Mouse (Mus musculus): ENCODE results near the gene Arhgap23. TPM values are rescaled to one million over a fixed set of nuclear protein-coding genes. Genes with fewer than 3 reads are reported as not detected.

Arhgap23 gene
- total RNA-seq, 2 experiments from 2014 or later: 64.4 to 78.6 TPM

DNA sequence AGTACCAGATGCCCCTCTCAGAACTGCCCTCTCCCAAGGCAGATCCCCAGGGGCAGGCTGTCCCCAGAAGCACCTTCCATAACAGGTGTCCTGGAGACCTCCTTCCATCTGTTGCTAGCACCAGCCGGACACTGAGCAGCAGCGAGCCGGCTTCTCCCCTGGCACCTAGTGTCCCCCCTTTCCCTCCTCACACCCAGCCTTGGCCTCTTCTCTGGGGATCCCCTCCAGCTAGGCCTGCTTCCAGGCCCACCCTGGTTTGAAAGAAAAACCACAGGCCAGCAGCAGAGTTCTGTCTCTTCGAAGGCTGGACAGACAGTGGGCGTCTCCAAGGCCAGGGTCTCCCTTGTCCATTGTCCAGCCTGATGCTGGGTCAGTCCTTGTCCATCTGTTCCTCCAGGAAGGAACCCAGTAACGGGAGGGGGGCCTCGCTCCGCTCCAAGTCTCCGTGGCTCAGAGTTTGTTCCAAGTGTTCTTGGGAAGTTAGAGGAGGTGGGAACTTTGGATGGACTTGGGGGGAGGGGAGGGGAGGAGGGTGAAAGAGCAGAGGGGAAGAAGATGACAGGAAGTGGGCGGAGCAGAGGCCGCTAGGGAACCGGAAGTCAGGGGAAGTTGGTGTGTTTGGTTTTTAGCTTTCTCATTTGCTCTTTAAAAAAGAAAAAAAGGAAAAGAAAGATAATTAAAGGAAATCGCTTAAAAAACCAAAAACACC is 96.5 kb downstream of the Arhgap23 start:
- H3K4me3 ChIP-seq: no peak overlapping the region
- intact Hi-C loops (cut with DNase I): no loop called here
- DNase-seq (ENCODE audit: extremely low spot score in 1 of 2, low spot score in 2 of 2): no peak
- H3K27ac ChIP-seq: no peak overlapping the region
- TF ChIP-seq CTCF (IDR thresholded peaks at IDR 0.05): no peak

DNA sequence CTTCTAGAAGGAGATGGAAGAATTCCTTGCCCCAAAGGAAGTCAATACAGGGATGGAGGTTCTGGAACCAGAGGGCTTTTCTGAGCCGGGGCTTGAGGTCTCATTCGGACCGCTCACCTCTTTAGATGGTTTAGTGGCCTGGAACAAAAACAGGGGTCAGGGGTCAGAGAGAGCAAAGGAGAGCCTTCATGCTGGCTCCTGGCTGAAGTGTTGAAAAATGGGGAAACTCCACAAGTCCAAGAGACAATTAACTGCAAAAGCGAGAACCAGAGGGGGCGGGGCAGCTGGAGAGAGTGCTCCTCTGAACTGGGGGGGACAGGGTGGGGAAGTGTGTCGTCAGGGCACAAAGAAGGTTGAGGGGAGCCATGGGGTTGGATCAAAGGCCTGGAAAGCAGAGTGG is 97.2 kb downstream of the Arhgap23 start:
- TF ChIP-seq CTCF (IDR thresholded peaks at IDR 0.05): no peak
- intact Hi-C loops (cut with DNase I): no loop called here
- Histone ChIP-seq H3K4me3 (no peak overlapping the region), H3K27ac (no peak overlapping the region)
- DNase-seq (ENCODE audit: extremely low spot score in 1 of 2, low spot score in 2 of 2): no peak

DNA sequence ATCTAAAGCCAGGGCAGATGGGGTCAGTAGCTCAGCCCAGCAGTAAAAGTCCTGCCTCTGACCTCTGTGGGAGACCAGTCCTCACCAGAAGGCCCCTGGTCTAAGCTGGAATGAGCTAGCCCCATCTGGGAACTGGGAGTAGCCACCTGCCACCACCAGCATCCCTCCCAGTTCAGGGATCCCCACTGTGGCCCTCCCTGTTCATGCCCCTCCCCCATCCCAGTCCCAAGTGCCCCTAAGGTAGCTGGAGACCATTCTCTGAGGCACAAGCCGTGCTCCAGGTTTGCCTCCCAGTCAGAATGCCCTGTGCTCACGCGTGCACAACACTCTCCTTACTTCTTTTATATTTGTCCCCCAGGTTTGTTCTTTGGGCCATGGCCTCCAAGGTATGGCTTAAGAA is 97.7 kb downstream of the Arhgap23 start:
- no peak for TF ChIP-seq CTCF (IDR thresholded peaks at IDR 0.05)
- Histone ChIP-seq H3K27ac (no peak overlapping the region), H3K4me3 (no peak overlapping the region)
- intact Hi-C loops (cut with DNase I): no loop called here
- no peak for DNase-seq (ENCODE audit: extremely low spot score in 1 of 2, low spot score in 2 of 2)

DNA sequence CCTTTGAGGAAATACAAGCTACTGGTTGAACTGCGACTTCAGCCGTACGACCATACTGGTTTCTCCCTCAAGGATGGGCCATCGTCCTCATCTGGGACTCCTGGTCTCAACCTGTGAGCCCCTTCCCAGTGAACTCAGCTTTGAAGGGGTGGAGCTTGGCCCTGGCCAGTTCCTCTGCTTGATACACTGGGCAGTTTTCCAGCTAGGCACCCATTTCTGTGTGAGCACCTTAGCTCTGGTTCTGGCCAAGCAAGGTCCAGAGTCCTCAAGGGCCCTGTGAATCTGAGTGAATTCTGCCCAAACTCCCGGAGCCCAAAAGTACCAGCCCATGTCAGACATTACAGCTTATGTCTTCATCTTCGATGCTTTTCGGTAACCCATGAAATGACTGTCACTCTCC is 105.2 kb downstream of the Arhgap23 start:
- DNase-seq (ENCODE audit: extremely low spot score in 1 of 2, low spot score in 2 of 2): no peak
- Histone ChIP-seq H3K27ac (no peak overlapping the region), H3K4me3 (no peak overlapping the region)
- intact Hi-C loops (cut with DNase I): no loop called here
- no peak for TF ChIP-seq CTCF (IDR thresholded peaks at IDR 0.05)

DNA sequence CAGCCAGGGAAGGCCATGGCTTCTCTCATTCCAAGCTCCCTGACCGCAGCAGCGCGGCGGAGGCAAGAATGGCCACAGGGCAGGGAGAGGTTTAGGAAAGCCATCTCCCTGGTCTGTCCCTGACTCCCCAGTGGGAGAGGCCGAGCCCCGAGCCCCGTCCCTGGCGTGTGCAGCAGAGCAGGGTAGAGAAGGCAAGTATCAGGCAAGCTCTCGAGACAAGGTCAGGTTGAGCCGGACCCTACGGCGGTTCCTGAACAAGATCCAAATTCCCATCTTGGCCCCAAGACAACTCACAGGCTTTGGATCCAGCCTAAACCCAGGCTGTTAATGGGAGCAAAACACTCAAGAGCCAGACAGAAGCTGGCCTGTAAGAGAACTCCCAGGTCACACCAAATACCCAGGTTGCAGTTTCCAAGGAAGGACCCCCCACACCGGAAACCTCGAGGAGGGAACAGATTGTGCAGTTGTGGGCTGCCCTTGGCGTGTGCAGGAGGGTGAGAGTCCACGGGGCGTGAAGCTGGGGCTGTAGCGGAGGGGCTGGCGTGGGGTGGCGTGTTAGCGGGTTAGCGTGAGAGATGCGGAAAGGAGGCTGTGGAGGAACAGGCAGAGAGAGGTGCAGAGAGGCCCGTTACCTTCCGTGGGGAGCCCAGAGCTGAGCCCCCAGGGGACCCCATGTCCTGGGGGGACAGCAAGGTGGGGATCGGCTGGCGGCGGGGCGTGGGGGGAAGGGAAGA is 106.6 kb downstream of the Arhgap23 start:
- intact Hi-C loops (cut with DNase I): no loop called here

DNA sequence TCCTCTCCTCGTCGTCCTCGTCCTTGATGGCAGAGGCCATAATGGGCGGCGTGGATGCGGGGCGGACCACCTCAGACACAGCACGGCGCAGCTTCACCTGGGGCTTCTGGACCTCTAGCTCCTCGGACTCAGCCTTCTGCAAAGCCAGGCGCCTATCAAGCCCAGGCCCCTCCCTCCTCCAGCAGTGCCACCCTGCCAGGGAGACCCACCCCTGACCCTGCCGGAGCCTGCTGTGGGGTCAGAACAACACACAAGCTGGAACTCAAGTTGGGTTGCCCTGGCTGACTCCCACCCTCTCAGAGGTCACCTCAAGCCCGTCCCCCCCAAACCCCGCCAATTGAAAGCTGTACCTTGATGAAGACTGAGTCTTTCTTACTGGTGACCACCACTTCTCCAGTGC is 107.8 kb downstream of the Arhgap23 start:
- Histone ChIP-seq H3K4me3 (no peak overlapping the region), H3K27ac (no peak overlapping the region)
- TF ChIP-seq CTCF (IDR thresholded peaks at IDR 0.05): no peak
- intact Hi-C loops (cut with DNase I): no loop called here
- no peak for DNase-seq (ENCODE audit: extremely low spot score in 1 of 2, low spot score in 2 of 2)

More for the DNA sequence above, 106.6 kb downstream of the Arhgap23 start:
- Histone ChIP-seq H3K27ac (no peak overlapping the region), H3K4me3 (no peak overlapping the region)
- no peak for DNase-seq (ENCODE audit: extremely low spot score in 1 of 2, low spot score in 2 of 2)
- TF ChIP-seq CTCF (IDR thresholded peaks at IDR 0.05): no peak

DNA sequence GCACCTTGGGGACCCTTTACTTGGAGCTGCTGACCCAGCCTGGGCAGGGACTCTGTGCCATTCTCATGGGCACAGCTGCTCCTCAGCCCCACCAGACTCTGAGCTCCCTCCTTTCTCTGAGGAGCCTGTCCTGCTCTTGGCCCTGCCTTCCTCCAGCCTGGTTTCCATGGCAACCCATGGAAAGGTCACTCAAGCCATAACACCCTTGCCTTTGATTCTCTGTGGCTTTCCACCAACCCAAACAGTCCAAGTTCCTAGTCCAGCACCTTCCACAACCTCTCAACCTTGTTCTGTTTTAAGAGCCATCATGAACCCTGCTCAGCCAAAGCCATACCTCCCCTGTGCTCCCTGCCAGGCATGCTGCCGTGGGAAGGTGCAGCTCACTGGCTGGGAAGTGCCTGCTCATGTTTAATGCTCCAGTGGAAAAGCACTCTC is 108.5 kb downstream of the Arhgap23 start:
- no peak overlapping the region; the same call in 1 of the 2 replicates for H3K27ac ChIP-seq
- H3K4me3 ChIP-seq: no peak overlapping the region
- intact Hi-C loops (cut with DNase I): no loop called here
- no peak for TF ChIP-seq CTCF (IDR thresholded peaks at IDR 0.05)
- no peak for DNase-seq (ENCODE audit: extremely low spot score in 1 of 2, low spot score in 2 of 2)

DNA sequence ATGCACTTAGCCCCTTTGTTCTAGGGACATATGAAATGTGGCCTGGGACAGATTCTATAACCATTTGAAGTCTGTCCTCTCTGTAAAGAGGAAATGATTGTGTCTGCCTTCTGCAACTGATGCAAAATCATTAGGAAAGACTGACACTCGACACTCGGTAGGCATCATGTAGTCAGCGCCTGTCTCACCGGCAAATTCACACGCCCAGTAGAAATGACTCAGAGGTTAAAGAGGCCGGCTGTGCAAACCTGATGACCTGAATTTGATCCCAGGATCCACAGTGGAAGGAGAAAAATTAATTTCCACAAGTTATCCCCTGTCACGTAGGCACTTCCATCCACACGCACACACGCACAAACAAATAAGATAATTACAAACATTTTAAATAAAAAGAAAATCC is 109.0 kb downstream of the Arhgap23 start:
- H3K27ac ChIP-seq: no peak overlapping the region; the same call in 1 of the 2 replicates
- intact Hi-C loops (cut with DNase I): no loop called here

DNA sequence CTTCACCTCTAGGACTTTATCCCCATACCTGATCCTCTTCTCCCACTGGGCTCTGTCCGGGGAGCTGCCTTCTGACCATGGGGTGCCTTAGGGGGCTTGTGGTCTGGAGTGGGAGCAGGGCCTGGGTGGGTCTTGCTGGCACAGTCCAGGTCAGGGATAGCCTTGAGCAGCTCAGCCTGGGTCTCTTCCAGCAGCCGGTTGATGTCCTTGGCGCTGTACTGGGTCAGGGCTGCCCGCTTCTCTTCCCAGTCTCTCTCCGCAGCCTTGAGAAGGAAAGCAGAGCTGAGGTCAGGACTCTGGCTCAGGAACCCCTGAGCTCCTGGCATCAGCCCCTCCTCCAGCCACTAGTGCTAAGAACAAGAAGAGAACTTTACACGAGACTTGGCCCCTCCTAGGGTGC is 110.0 kb downstream of the Arhgap23 start:
- no peak overlapping the region for H3K4me3 ChIP-seq
- no peak for TF ChIP-seq CTCF (IDR thresholded peaks at IDR 0.05)
- no peak for DNase-seq (ENCODE audit: extremely low spot score in 1 of 2, low spot score in 2 of 2)
- intact Hi-C loops (cut with DNase I): no loop called here
- H3K27ac ChIP-seq: peak overlapping the region; percentile 34; the same call in 1 of the 2 replicates

More for the DNA sequence above, 109.0 kb downstream of the Arhgap23 start:
- no peak for TF ChIP-seq CTCF (IDR thresholded peaks at IDR 0.05)
- H3K4me3 ChIP-seq: no peak overlapping the region
- DNase-seq (ENCODE audit: extremely low spot score in 1 of 2, low spot score in 2 of 2): no peak

DNA sequence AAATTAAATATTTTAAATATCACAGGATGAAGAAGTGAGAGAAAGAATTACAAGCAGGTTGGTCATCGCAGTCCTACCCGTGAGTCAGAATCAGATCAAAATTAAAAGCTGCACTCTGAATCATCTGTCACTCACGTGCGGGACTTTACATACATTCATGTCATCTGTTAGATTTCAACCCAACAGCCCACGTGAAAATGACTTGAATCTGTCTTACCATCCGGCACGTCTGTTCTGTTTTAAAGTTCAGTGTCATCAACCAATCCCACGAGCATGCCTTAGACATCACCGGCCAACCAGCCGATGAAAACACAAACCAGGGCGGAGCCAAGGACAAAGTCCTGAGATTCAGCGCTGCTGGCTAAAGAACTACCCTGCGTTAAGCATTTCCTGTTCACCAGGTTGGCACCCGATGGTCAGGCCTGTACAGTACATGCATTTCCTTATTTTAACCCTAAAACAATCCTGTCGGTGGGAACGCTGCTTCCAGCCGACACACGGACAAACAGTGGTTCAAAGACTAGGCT is 113.0 kb downstream of the Arhgap23 start:
- intact Hi-C loops (cut with DNase I): no loop called here
- TF ChIP-seq CTCF (IDR thresholded peaks at IDR 0.05): no peak
- DNase-seq (ENCODE audit: extremely low spot score in 1 of 2, low spot score in 2 of 2): no peak

DNA sequence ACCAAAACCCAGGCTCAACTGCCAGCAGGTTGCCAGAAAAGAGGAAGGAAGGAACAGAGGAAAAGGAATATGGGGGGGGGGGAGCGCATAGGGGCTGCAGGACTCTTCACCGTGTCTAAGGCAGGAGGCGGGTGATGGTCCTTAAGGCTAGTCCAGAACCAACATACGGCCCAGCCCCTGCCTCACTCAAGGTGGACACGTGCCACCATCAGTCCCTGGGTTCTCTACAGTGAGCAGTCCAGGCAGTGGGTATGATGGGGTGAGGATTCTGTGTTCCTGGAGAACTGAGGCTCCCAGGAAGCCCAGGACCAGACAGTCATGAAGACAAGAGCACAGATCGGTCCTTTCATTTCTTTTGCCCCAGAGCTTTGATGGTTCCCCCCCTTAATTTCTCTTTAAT is 114.7 kb downstream of the Arhgap23 start:
- intact Hi-C loops (cut with DNase I): no loop called here
- H3K27ac ChIP-seq: no peak overlapping the region
- no peak for TF ChIP-seq CTCF (IDR thresholded peaks at IDR 0.05)

More for the DNA sequence above, 113.0 kb downstream of the Arhgap23 start:
- Histone ChIP-seq H3K4me3 (no peak overlapping the region), H3K27ac (0 out of 2 replicates have a peak overlapping the region, but pooled peaks have one; percentile 2)

DNA sequence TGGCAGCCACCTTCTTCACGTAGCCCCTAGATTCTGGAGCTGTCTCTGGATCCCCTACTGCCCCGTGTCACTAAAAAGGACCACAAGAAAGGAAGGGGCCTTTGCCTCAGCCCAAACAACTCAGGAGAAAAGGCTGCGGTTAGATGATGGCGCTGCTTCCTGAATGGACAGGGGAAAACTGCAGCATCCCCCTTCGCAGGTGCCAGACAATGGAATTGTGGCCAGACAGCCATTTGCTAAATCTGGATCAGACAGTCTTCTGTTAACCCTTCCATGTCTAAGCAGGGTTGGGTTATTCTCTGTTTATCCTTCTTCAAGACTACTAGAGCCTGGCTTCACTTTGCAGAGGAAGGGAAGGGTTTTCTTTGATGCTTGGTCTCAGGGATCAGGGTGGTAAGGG is 115.6 kb downstream of the Arhgap23 start:
- TF ChIP-seq CTCF (IDR thresholded peaks at IDR 0.05): no peak
- DNase-seq (ENCODE audit: extremely low spot score in 1 of 2, low spot score in 2 of 2): no peak
- intact Hi-C loops (cut with DNase I): loop anchor here (1.0 kb wide), 2 partner anchors 26 to 91 kb away; no protein-coding TSS in a partner anchor
- Histone ChIP-seq H3K4me3 (no peak overlapping the region), H3K27ac (peak overlapping the region; percentile 51; the same call in 1 of the 2 replicates)

More for the DNA sequence above, 114.7 kb downstream of the Arhgap23 start:
- DNase-seq (ENCODE audit: extremely low spot score in 1 of 2, low spot score in 2 of 2): no peak
- no peak overlapping the region for H3K4me3 ChIP-seq

Measured in left cerebral cortex, adult 2 months (tissue).